Mouse (Mus musculus) embryonic facial prominence, embryonic 11.5 days (tissue): ENCODE measurements around the gene Ric1. TPM values are rescaled to one million over a fixed set of nuclear protein-coding genes. Genes with fewer than 3 reads are reported as not detected.

Experiments used
- ATAC-seq: fragments of 200-750 bp; cut with Nextera tagmentation; replicated peaks from 2 replicates; pipeline ENCODE4 v1.8.0; 2017; ENCODE audit warnings: low read depth; ENCODE audit not compliant: insufficient number of reproducible peaks, low FRiP score, low TSS enrichment
- DNase-seq: peaks from one replicate; pipeline ENCODE4 v3.0.0-alpha.2; 2015; ENCODE audit warnings: low spot score
- H3K27ac ChIP-seq: fragments of 300-500 bp; sonication (generic); replicated peaks from 2 replicates; pipeline ENCODE4 v1.5.1; 2014; ENCODE audit warnings: mild to moderate bottlenecking, low read depth, low read length, control low read depth
- H3K27me3 ChIP-seq: fragments of 300-500 bp; sonication (generic); 2 replicates; pipeline ENCODE4 v1.6.1; 2014; ENCODE audit warnings: mild to moderate bottlenecking, low read length, moderate library complexity, mixed read lengths; ENCODE audit not compliant: control insufficient read depth, insufficient read depth
- H3K36me3 ChIP-seq: fragments of 300-500 bp; sonication (generic); replicated peaks from 2 replicates; pipeline ENCODE4 v1.6.1; 2014; ENCODE audit warnings: low read depth, mild to moderate bottlenecking, low read length, moderate library complexity, mixed read lengths; ENCODE audit not compliant: control insufficient read depth, insufficient read depth
- H3K4me1 ChIP-seq: fragments of 300-500 bp; sonication (generic); 2 replicates; pipeline ENCODE4 v1.6.1; 2014; ENCODE audit warnings: low read length, mixed read lengths; ENCODE audit not compliant: control insufficient read depth, insufficient read depth
- H3K4me2 ChIP-seq: fragments of 300-500 bp; sonication (generic); 2 replicates; pipeline ENCODE4 v1.6.1; 2014; ENCODE audit warnings: low read depth, mild to moderate bottlenecking, control low read depth, low read length, moderate library complexity
- H3K4me3 ChIP-seq: fragments of 300-500 bp; sonication (generic); 2 replicates; pipeline ENCODE4 v1.5.1; 2014; ENCODE audit warnings: low read depth, low read length, control low read depth
- H3K9ac ChIP-seq: fragments of 300-500 bp; sonication (generic); replicated peaks from 2 replicates; pipeline ENCODE4 v1.6.1; 2014; ENCODE audit warnings: mild to moderate bottlenecking, control low read depth, low read length
- H3K9me3 ChIP-seq: fragments of 300-500 bp; sonication (generic); replicated peaks from 2 replicates; pipeline ENCODE4 v1.6.1; 2016; ENCODE audit warnings: mild to moderate bottlenecking, low read length, inconsistent platforms, mixed read lengths; ENCODE audit not compliant: control insufficient read depth
- WGBS: fragments of 180-500 bp; shearing (Covaris S2); extraction: QIAGEN DNeasy Blood & Tissue Kit; methylation state at CpG from one replicate; pipeline ENCODE4 v1.1.7; 2014; 5-methylcytosine and 5-hydroxymethylcytosine counted together
- polyA plus RNA-seq: library from polyadenylated mRNA; unstranded; fragments of >200 nt; fragmentation: Nextera tagmentation; extraction: Ambion mirVana; gene quantifications from 2 replicates; pipeline ENCODE4 v1.2.1, GENCODE M21; 2014

Gene Ric1
- 21.5 and 22.6 TPM in 2 replicates for polyA plus RNA-seq

DNA sequence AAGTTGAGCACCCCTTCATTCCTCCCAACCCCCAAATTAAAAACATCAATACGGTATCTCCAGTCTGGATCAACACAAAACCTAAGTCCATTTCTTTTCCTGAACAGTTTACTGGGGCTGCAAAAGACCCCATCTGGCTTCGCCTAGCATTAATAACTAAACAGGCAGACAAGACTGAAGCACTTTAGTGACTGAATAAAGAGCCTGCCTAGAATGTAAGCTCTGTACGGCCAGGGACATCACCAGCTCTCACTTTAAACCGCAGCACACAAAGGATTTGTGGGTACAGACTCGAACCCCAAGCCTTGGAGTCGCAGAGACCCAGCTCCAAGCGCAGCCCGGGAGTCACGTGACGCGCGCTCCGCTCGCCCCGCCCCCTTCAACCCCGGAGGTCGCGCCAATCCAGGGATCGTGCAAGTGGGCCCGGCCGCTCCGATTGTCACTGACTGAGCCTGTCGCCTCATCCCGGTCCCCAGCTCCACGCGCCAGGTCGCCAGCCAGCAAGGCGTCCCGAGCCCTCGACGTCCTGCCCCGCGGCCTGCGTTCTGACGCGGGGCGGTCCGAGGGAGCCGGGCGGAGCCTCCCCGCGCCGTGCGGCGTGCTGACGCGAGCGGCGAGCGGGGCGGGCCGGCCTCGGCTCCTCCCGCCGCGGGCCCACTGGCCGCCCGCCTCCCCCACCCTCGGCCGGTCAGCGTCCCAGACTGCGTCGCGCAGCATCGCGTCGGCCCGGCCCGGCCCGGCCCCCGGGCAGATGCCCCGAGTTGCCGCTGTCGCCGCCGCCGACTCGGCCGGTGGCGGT, at the start of gene Ric1:
Ric1 (plus strand) TSS at position 646 of the 799 bp plus-strand sequence.
- H3K27me3 ChIP-seq: no peaks in the 10 kb centered on the region
- H3K36me3 ChIP-seq: no peaks in the 10 kb centered on the region
- peak within 1 kb of the TSS; percentile 95 for H3K27ac ChIP-seq
- H3K4me1 ChIP-seq: no peaks in the 10 kb centered on the region
- peak within 1 kb of the TSS; percentile 95 for H3K4me3 ChIP-seq
- WGBS: under 1% methylated on average over 63 of the region's 80 CpGs
- ATAC-seq (peak; percentile 97), DNase-seq (peak; percentile 92)
- no peaks in the 10 kb centered on the region for H3K9me3 ChIP-seq
- peak within 1 kb of the TSS; percentile 50 for H3K4me2 ChIP-seq
- H3K9ac ChIP-seq: peak within 1 kb of the TSS; percentile 95

DNA sequence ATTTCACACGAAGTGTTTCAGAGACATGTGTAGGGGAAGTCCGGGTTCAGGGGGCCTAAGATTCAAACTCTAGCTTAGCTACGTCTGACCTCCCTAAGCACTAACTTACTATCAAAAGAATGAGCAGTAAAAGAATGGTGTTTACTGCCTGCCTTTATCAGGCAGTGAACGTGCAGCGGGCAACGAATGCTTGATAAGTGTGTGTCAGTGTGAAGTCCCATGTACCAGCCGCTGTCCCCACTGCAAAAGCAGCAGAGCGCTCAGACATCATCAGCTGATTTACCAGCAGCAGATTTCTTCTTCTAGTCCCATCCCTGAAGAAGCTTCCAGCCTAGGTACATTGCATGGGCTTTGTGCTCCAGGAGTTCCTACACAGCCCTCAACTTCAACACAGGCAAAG, 49.7 kb upstream of the Ric1 start:
- H3K9ac ChIP-seq: no peak overlapping the region
- no peaks in the 10 kb centered on the region for H3K9me3 ChIP-seq
- no peak overlapping the region for H3K4me2 ChIP-seq
- 87% methylated on average over 8 of the region's 8 CpGs for WGBS
- no peaks in the 10 kb centered on the region for H3K4me1 ChIP-seq
- no peak for DNase-seq
- H3K4me3 ChIP-seq: no peak overlapping the region
- H3K27ac ChIP-seq: no peak overlapping the region
- no peaks in the 10 kb centered on the region for H3K27me3 ChIP-seq
- H3K36me3 ChIP-seq: no peaks in the 10 kb centered on the region
- ATAC-seq: no peak

DNA sequence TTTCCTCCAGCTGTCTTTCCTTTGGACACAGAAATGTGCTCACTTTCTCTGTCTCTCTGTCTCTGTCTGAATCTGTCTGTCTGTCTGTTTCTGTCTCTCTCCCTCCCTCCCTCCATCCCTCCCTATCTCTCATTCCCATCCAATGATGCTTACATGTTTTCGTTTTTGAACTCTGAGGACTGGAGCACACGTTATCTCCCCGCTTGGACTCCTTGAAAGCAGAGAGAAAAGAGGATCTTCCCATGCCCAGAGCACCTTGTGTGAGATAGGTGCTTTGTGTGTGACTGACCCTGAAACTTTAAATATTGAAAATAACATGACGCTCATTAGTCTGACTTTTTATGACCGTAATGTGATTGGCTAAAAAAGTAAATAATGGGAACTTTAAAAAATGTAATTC, 49.1 kb upstream of the Ric1 start:
- Histone ChIP-seq H3K4me3 (no peak overlapping the region), H3K4me1 (no peaks in the 10 kb centered on the region), H3K36me3 (no peaks in the 10 kb centered on the region), H3K9ac (no peak overlapping the region), H3K4me2 (no peak overlapping the region), H3K9me3 (no peaks in the 10 kb centered on the region), H3K27ac (no peak overlapping the region), H3K27me3 (no peaks in the 10 kb centered on the region)
- ATAC-seq (no peak), DNase-seq (no peak)
- WGBS: 94% methylated on average over 5 of the region's 5 CpGs

DNA sequence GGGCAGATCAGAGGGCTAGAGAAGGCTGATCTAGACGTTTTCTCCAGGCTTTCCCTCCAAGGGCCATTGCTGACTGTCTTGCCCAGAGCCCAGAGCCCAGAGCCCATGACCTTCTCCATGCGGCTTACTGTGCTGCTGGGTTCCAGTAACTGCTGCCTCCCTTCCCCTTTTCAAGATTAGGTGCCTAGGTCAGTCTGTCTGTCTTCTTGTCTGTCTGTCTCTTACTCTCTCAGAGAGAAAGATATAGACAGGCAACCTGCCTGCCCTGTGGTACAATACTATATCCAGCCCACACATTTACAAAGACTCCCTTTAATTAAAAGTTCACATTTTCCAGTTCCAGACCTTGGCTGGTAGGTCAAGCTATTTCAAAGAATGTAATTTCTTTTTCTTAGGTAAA, 47.3 kb upstream of the Ric1 start:
- no peak overlapping the region for H3K27ac ChIP-seq
- H3K36me3 ChIP-seq: no peaks in the 10 kb centered on the region
- H3K4me2 ChIP-seq: no peak overlapping the region
- DNase-seq: no peak
- ATAC-seq: no peak
- no peaks in the 10 kb centered on the region for H3K4me1 ChIP-seq
- 51% methylated on average over 2 of the region's 2 CpGs for WGBS
- H3K9me3 ChIP-seq: no peaks in the 10 kb centered on the region
- no peak overlapping the region for H3K4me3 ChIP-seq
- no peak overlapping the region for H3K9ac ChIP-seq
- no peaks in the 10 kb centered on the region for H3K27me3 ChIP-seq

DNA sequence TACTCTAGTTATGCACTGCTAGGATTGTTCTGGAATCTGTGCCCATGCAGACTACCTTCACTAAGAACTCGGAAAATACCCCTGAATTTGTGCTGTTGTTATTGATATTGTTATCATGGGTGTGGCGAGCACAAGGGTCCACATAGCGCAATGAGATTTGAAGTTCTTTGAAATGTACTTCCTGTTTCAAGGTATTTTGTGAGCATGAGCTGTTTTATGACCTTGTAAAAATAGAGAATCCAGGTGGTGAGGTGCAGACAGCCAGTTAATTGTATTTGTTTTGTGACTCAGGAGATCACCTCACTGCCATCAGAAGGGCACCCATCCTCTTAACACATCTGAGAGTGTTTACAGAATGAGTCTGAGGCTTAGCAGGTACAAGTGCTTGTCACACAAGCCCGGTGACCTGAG, 46.9 kb upstream of the Ric1 start:
- ATAC-seq: no peak
- Histone ChIP-seq H3K4me1 (no peaks in the 10 kb centered on the region), H3K9ac (no peak overlapping the region), H3K36me3 (no peaks in the 10 kb centered on the region), H3K27ac (no peak overlapping the region), H3K4me2 (no peak overlapping the region), H3K4me3 (no peak overlapping the region), H3K27me3 (no peaks in the 10 kb centered on the region), H3K9me3 (no peaks in the 10 kb centered on the region)
- DNase-seq: no peak
- WGBS: 74% methylated on average over 4 of the region's 4 CpGs

DNA sequence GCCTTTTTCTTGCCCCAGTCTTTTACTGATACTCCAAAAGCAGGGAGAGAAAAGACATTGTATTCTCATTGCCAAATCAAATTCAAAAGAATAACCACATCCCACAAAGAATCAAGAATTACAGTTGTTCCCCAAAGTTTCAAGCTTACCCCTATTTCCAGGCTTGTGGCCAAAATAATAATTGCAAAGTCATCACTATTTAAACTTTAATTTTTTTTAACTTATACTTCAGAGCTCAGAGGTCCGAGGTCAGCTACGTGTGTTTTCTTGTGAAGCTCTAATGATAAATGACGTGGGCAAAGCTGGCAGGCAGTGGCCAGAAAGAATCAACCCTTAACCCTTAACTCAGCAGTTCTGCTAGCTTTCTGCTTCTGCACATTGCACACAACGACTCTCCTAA, 43.5 kb upstream of the Ric1 start:
- H3K9me3 ChIP-seq: no peaks in the 10 kb centered on the region
- no peaks in the 10 kb centered on the region for H3K27me3 ChIP-seq
- H3K36me3 ChIP-seq: no peaks in the 10 kb centered on the region
- DNase-seq: no peak
- H3K9ac ChIP-seq: no peak overlapping the region
- H3K4me2 ChIP-seq: no peak overlapping the region
- H3K4me1 ChIP-seq: no peaks in the 10 kb centered on the region
- H3K27ac ChIP-seq: no peak overlapping the region
- 34% methylated on average over 4 of the region's 4 CpGs for WGBS
- ATAC-seq: no peak
- no peak overlapping the region for H3K4me3 ChIP-seq

DNA sequence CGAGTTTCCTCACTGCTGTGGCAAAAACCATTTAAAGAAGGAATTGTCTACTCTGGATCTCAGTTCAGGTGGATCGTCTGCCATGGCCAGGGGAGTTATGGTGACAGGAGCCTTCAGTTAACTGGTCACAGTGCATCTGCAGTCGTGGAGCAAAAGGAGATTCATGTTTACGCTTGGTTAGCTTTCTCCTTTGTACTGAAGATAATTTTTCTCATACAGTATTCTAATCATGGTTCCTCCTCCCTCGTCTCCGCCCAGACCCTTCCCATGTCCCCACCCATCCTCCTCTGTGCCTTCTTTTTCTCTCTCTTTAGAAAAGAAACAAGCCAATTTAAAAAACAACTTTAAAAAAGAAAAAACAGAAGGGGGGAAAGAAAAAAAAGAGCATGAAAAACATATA, 40.5 kb upstream of the Ric1 start:
- ATAC-seq: no peak
- Histone ChIP-seq H3K9ac (no peak overlapping the region), H3K4me1 (no peaks in the 10 kb centered on the region), H3K27me3 (no peaks in the 10 kb centered on the region), H3K4me2 (no peak overlapping the region), H3K4me3 (no peak overlapping the region), H3K9me3 (no peaks in the 10 kb centered on the region), H3K27ac (no peak overlapping the region), H3K36me3 (no peaks in the 10 kb centered on the region)
- DNase-seq: no peak
- WGBS: 71% methylated on average over 6 of the region's 6 CpGs

DNA sequence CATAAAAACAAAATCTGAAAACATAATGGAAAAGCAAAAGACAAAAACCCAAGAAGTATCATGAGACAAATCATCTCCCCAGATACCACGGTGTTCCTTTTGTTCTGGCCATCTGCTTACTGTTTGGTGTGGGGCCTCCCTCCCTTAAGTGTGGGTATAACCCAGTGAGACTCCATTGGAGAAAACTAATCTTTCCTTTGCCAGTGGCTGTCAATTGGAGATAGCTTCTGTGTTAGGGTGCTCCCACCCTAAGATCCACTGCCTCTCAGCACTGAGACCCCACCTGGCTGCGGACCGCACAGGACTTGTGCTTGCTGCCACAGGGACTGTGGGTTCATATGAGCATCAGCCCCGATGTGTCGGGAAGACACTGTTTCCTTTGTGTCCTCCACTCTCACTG, 39.9 kb upstream of the Ric1 start:
- ATAC-seq (no peak), DNase-seq (no peak)
- no peaks in the 10 kb centered on the region for H3K9me3 ChIP-seq
- H3K4me3 ChIP-seq: no peak overlapping the region
- WGBS: 51% methylated on average over 5 of the region's 5 CpGs
- no peak overlapping the region for H3K9ac ChIP-seq
- no peaks in the 10 kb centered on the region for H3K27me3 ChIP-seq
- no peaks in the 10 kb centered on the region for H3K36me3 ChIP-seq
- H3K27ac ChIP-seq: no peak overlapping the region
- H3K4me2 ChIP-seq: no peak overlapping the region
- H3K4me1 ChIP-seq: no peaks in the 10 kb centered on the region
